Mouse (Mus musculus) telencephalon, adult 2 months (tissue): ENCODE data around the gene Ap1g1.

Source experiments
- DNase-seq: peaks from one replicate; pipeline ENCODE4 v3.0.0-alpha.2; 2011; ENCODE audit warnings: low read depth, low spot score

Gene Ap1g1

GRCm38 (mm10) chr8:109780548-109780947 lies 2.2 kb downstream of the Ap1g1 start:
- DNase-seq, result no peak

GRCm38 (mm10) chr8:109790938-109791337 lies 12.6 kb downstream of the Ap1g1 start:
- DNase-seq, result no peak

- no peak for DNase-seq
These were observed 16.8 kb downstream of the Ap1g1 start for GRCm38 (mm10) chr8:109795166-109795565.

GRCm38 (mm10) chr8:109798721-109799120 lies 20.4 kb downstream of the Ap1g1 start:
- DNase-seq, result no peak

- DNase-seq, result no peak
These were observed 20.9 kb downstream of the Ap1g1 start for GRCm38 (mm10) chr8:109799245-109799644.

- no peak for DNase-seq
These were observed 22.0 kb downstream of the Ap1g1 start for GRCm38 (mm10) chr8:109800325-109800724.

GRCm38 (mm10) chr8:109803211-109803610 lies 24.9 kb downstream of the Ap1g1 start:
- no peak for DNase-seq

- DNase-seq, result no peak
These were observed 25.4 kb downstream of the Ap1g1 start for GRCm38 (mm10) chr8:109803801-109804200.

GRCm38 (mm10) chr8:109806522-109806921 lies 28.2 kb downstream of the Ap1g1 start:
- no peak for DNase-seq

- peak; percentile 57 for DNase-seq
These were observed 29.2 kb downstream of the Ap1g1 start for GRCm38 (mm10) chr8:109807401-109808119.

GRCm38 (mm10) chr8:109808120-109808447 lies 29.7 kb downstream of the Ap1g1 start:
- DNase-seq, result no peak

GRCm38 (mm10) chr8:109810434-109810833 lies 32.1 kb downstream of the Ap1g1 start:
- DNase-seq, result no peak

GRCm38 (mm10) chr8:109815268-109815667 lies 36.9 kb downstream of the Ap1g1 start:
- DNase-seq, result no peak

GRCm38 (mm10) chr8:109817933-109818332 lies 39.6 kb downstream of the Ap1g1 start:
- DNase-seq, result no peak

GRCm38 (mm10) chr8:109823561-109823960 lies 45.2 kb downstream of the Ap1g1 start:
- DNase-seq, result no peak

- DNase-seq, result no peak
These were observed 61.5 kb downstream of the Ap1g1 start for GRCm38 (mm10) chr8:109839822-109840221.

GRCm38 (mm10) chr8:109842468-109842867 lies 64.1 kb downstream of the Ap1g1 start:
- DNase-seq, result no peak

- no peak for DNase-seq
These were observed 69.5 kb downstream of the Ap1g1 start for GRCm38 (mm10) chr8:109847866-109848265.

GRCm38 (mm10) chr8:109848981-109849380 lies 70.6 kb downstream of the Ap1g1 start:
- DNase-seq, result no peak

GRCm38 (mm10) chr8:109853423-109853822 lies 75.1 kb downstream of the Ap1g1 start:
- peak; percentile 49 for DNase-seq

- DNase-seq, result no peak
These were observed 76.2 kb downstream of the Ap1g1 start for GRCm38 (mm10) chr8:109854522-109854921.

- no peak for DNase-seq
These were observed 77.1 kb downstream of the Ap1g1 start for GRCm38 (mm10) chr8:109855451-109855850.

GRCm38 (mm10) chr8:109863398-109863797 lies 85.0 kb downstream of the Ap1g1 start:
- peak; percentile 15 for DNase-seq

GRCm38 (mm10) chr8:109864798-109865197 lies 86.4 kb downstream of the Ap1g1 start:
- DNase-seq, result no peak
